Mouse (Mus musculus): Measurements from ENCODE around the gene Hoxd11.

Hoxd11 gene

GRCm38 (mm10) chr2:74732513-74733316 is 53.4 kb downstream of the Hoxd11 start:
- DNase-seq = no peak

DNA sequence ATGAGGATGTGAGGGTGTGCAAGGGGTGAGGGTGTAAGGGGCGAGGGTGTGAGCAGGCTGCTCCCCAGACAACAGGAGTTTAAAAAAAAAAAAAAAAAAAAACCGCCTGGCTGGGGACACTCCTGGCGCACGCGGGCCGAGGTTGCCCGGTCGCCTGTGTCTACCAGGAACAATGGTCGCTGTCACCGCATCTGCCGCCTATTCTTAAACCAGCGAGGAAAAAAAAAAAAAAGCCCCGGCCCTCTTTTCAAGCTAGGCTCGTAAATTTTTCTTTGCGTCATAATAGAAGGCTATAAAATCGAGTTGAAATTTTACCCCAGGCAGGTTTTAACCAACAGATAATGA is 53.9 kb downstream of the Hoxd11 start:
- no peak for DNase-seq

DNA sequence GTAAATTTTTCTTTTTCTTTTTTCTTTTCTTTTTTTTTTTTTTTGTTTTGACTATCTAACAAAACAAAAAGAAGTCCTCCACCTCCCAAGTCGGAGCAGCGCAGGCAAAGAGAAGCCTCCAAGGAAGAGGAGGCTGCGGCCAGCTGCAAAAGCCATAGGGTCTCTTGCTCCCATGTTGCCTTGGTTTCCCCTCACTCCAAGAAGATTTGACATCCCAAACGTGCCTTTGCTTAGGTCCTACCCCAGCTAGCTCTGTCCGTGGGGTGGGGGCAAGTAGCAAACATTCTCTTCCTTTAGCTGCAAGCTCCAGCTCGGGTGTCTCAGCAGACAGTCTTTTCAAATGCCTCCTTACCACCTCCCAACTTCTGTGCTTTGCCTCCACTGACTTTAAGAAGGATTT is 54.4 kb downstream of the Hoxd11 start:
- no peak for DNase-seq

DNA sequence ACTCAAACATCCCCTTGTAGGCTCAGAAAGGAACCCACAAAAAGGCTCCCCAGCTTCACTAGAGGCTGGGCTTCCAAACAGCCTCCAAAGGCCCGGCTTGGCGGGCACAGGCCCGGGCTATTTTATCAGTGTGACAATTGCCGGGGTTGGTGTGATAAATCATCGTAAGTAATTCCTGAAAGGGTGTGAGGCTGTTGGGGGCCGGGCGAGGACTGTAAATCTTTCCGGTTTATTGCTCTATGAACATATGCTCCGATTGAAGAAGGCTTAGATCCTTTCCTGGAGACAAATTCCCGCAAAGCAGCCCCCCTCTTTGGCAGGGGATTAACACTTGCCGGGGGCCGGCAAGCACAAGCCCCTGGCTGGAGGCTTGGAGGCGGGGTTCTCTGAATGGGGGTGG is 55.1 kb downstream of the Hoxd11 start:
- no peak for DNase-seq

GRCm38 (mm10) chr2:74734996-74735811 is 55.8 kb downstream of the Hoxd11 start:
- DNase-seq = no peak

DNA sequence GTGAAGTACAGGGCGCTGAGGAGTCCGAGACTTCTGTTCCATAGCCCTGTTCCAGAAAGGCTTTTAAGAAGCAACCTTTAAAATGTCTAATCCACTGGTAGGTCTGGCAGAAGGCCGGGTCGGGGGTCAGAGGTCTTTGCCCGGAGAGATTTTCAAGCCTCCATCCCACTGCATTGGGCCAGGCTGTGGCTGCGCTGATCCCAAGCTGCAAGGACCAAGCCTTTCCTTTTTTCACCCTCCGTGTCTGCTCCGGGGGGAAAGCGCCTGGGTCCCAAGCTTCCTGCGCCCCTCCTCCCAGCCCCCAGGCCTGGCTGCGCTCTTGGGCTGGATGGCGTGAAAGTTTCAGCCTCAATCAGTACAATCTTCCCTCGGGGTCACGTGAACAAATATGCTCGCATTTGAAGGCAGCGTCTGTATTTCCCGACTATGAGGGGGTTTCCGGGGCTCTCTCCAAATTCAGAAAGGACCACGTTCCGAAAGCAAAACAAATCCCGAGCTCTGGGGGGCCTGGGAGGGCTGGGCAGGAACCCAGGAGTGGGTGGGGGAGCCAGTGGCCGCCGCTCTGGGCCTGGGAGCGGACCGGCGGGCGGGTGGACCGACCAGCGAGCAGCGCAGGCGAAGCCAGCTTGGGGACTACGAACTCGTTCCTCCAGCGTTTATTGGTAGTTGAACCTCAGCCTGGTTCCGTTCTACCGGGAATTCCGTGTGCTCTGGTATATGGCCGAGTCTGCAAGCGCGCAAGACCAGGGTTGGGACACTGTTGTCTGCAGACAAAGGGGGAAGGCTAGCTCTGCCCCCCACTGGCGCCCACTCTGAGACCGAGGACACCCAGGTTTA is 56.7 kb downstream of the Hoxd11 start:
- DNase-seq = no peak

Measured in lung, adult 18-20 months (tissue).